Mouse (Mus musculus) testis, adult 2 months (tissue): ENCODE measurements at regions not wholly inside any gene's neighbourhood (a gene's known extent, or its start where the extent isn't known, plus 50 kb on each side); places are given as distances from the start of the nearest gene placed in this dataset.

Experiments used
- CTCF ChIP-seq: fragments of 200-500 bp; IDR thresholded peaks from 2 replicates; pipeline ENCODE4 v1.5.1; 2012; ENCODE audit warnings: low read depth, mild to moderate bottlenecking, inconsistent platforms, low read length, moderate library complexity; ENCODE audit not compliant: control insufficient read depth, insufficient read depth, insufficient replicate concordance
- POLR2A ChIP-seq: fragments of 200-500 bp; IDR thresholded peaks from 2 replicates; pipeline ENCODE4 v1.6.1; 2012; ENCODE audit warnings: low read depth, mild to moderate bottlenecking, inconsistent platforms, low read length, moderate library complexity; ENCODE audit not compliant: control insufficient read depth

GRCm38 (mm10) chr15:72343794-72344193 is 1490.6 kb upstream of the Gm6569 start:
- no peak for TF ChIP-seq CTCF
- no peak for TF ChIP-seq POLR2A
